Mouse (Mus musculus) E14TG2a.4 (cell line): ENCODE data around the gene Plce1.

ENCODE experiments used
- CTCF ChIP-seq: conservative IDR thresholded peaks from 2 replicates; pipeline ENCODE4 v1.5.1; 2014; ENCODE audit warnings: low read length
- NANOG ChIP-seq: IDR thresholded peaks from 2 replicates; pipeline ENCODE4 v1.6.1; 2014; ENCODE audit warnings: borderline replicate concordance, low read length, mixed read lengths
- POU5F1 ChIP-seq: IDR thresholded peaks from 2 replicates; pipeline ENCODE4 v1.6.1; 2014; ENCODE audit warnings: low read length, borderline replicate concordance

GRCm38 (mm10) chr19:38504597-38504996 lies 23.7 kb downstream of the Plce1 start:
- TF ChIP-seq CTCF, result no peak
- TF ChIP-seq POU5F1, result no peak
- no peak for TF ChIP-seq NANOG
